Mouse (Mus musculus) spleen, adult 2 months (tissue): ENCODE results near the gene Galntl5.

Experiments used
- CTCF ChIP-seq: fragments of 200-500 bp; IDR thresholded peaks from 2 replicates; pipeline ENCODE4 v1.5.1; 2011; ENCODE audit warnings: mild to moderate bottlenecking, inconsistent platforms; ENCODE audit not compliant: insufficient read depth, insufficient read length, insufficient replicate concordance; ENCODE audit errors: extremely low read depth
- POLR2A ChIP-seq: fragments of 200-500 bp; IDR thresholded peaks from 2 replicates; pipeline ENCODE4 v1.6.1; 2011; ENCODE audit warnings: low read depth, low read length, inconsistent platforms

DNA sequence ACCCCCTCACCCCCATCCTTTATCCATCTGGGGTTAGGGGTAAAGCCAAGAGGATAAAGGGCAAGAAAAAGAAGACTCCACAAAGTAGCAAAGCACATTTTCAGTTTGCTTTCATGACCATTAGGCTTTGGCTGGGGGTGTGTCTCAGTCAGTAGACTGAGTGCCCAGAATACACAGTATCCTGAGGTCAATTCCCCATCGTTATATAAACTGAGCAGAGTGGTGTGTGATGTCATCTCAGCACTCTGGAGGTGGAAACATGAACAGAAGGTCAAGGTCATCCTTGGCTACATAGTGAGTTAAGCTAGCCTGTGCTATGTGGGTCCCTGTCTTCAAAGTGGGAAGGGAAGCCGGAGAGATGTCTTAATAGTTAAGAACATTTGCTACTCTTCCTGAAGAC lies 27.8 kb upstream of the Galntl5 start:
- TF ChIP-seq POLR2A, result no peak
- no peak for TF ChIP-seq CTCF
